Mouse (Mus musculus): ENCODE data around the gene 2210016L21Rik. TPM values are rescaled to one million over a fixed set of nuclear protein-coding genes. Genes with fewer than 3 reads are reported as not detected.
A peak's percentile ranks its signal among the peaks of the same experiment; 100 is the strongest.

2210016L21Rik gene
- total RNA-seq, 2 experiments from 2014 or later = 28.6 to 31.2 TPM

- no peak for DNase-seq
- intact Hi-C loops (cut with DNase I) = no loop called here
These were observed 30.2 kb downstream of the 2210016L21Rik start for GRCm38 (mm10) chr5:114972201-114972600.

GRCm38 (mm10) chr5:114973131-114973530 lies 31.2 kb downstream of the 2210016L21Rik start:
- DNase-seq = no peak
- intact Hi-C loops (cut with DNase I) = no loop called here

- intact Hi-C loops (cut with DNase I) = loop anchor here (5.0 kb wide), 1 partner anchor 210 kb away; no protein-coding TSS in a partner anchor
- no peak for DNase-seq
These were observed 35.0 kb downstream of the 2210016L21Rik start for GRCm38 (mm10) chr5:114976935-114977334.

GRCm38 (mm10) chr5:114978473-114978872 lies 36.5 kb downstream of the 2210016L21Rik start:
- no peak for DNase-seq
- intact Hi-C loops (cut with DNase I) = loop anchor here (5.0 kb wide), 1 partner anchor 209 kb away; no protein-coding TSS in a partner anchor

- intact Hi-C loops (cut with DNase I) = loop anchor here (1.0 to 5.0 kb wide), 4 partner anchors 97 to 257 kb away; no protein-coding TSS in a partner anchor
- no peak for DNase-seq
These were observed 36.9 kb downstream of the 2210016L21Rik start for GRCm38 (mm10) chr5:114978888-114979249.

- DNase-seq = peak; percentile 77 to 80
- intact Hi-C loops (cut with DNase I) = loop anchor here (1.0 to 10.0 kb wide), 5 partner anchors 97 to 465 kb away; no protein-coding TSS in a partner anchor
These were observed 37.5 kb downstream of the 2210016L21Rik start for GRCm38 (mm10) chr5:114979250-114980121.

- no peak for DNase-seq
- intact Hi-C loops (cut with DNase I) = loop anchor here (10.0 kb wide), 1 partner anchor 465 kb away; no protein-coding TSS in a partner anchor
These were observed 38.3 kb downstream of the 2210016L21Rik start for GRCm38 (mm10) chr5:114980122-114980748.

GRCm38 (mm10) chr5:114982001-114982400 lies 40.0 kb downstream of the 2210016L21Rik start:
- no peak for DNase-seq
- intact Hi-C loops (cut with DNase I) = loop anchor here (10.0 kb wide), 1 partner anchor 463 kb away; no protein-coding TSS in a partner anchor

- DNase-seq = no peak
- intact Hi-C loops (cut with DNase I) = loop anchor here (10.0 kb wide), 1 partner anchor 460 kb away; no protein-coding TSS in a partner anchor
These were observed 43.1 kb downstream of the 2210016L21Rik start for GRCm38 (mm10) chr5:114985074-114985473.

GRCm38 (mm10) chr5:114996447-114996846 lies 54.5 kb downstream of the 2210016L21Rik start:
- no peak for DNase-seq
- intact Hi-C loops (cut with DNase I) = no loop called here

- intact Hi-C loops (cut with DNase I) = no loop called here
These were observed 55.4 kb downstream of the 2210016L21Rik start for GRCm38 (mm10) chr5:114997327-114997726.

More at GRCm38 (mm10) chr5:114997327-114997726, 55.4 kb downstream of the 2210016L21Rik start:
- DNase-seq = no peak

Other genes with a start within 250 kb of the 2210016L21Rik start
- 1 to 10 TPM; 4.7 to 5.3 TPM for gene Tchp, start 234.4 kb upstream of the 2210016L21Rik start, total RNA-seq (2021)
- gene Ankrd13a, start 167.5 kb upstream of the 2210016L21Rik start, total RNA-seq (2021) = 10 to 100 TPM; 45.7 to 46.5 TPM
- 10 to 100 TPM; 42.4 to 44.8 TPM for gene Git2, start 166.6 kb upstream of the 2210016L21Rik start, total RNA-seq (2021)
- 10 to 100 TPM in 1 of 2 experiments, 1 to 10 TPM in 1; 8.6 to 12.3 TPM for gene 1500011B03Rik, start 118.7 kb upstream of the 2210016L21Rik start, total RNA-seq (2021)
- gene 4930519G04Rik, start 88.5 kb upstream of the 2210016L21Rik start, total RNA-seq (2021) = not detected
- gene Gm9936, start 83.5 kb upstream of the 2210016L21Rik start, total RNA-seq (2021) = not detected
- 1 to 10 TPM; 5.1 to 5.3 TPM for gene Oasl2, start 45.2 kb upstream of the 2210016L21Rik start, total RNA-seq (2021)
- gene Oasl1, start 18.9 kb upstream of the 2210016L21Rik start, total RNA-seq (2021) = under 1 TPM in 1 of 2 experiments, not detected in 1; 0.83 TPM
- under 1 TPM in 1 of 2 experiments, not detected in 1; 0.10 TPM for gene Hnf1a, start 28.9 kb downstream of the 2210016L21Rik start, total RNA-seq (2021)
- gene Sppl3, start 69.0 kb downstream of the 2210016L21Rik start, total RNA-seq (2021) = 10 to 100 TPM; 40.6 to 42.5 TPM
- not detected for gene Gm10401, start 156.1 kb downstream of the 2210016L21Rik start, total RNA-seq (2021)
- gene Acads, start 177.2 kb downstream of the 2210016L21Rik start, total RNA-seq (2021) = 100 to 1,000 TPM; 196 to 208 TPM
- gene Unc119b, start 192.8 kb downstream of the 2210016L21Rik start, total RNA-seq (2021) = 10 to 100 TPM; 24.7 to 25.8 TPM
- gene Mlec, start 216.0 kb downstream of the 2210016L21Rik start, total RNA-seq (2021) = 10 to 100 TPM; 70.0 to 77.1 TPM